Mouse (Mus musculus): Measurements from ENCODE around the gene Ppt2. TPM values are rescaled to one million over a fixed set of nuclear protein-coding genes. Genes with fewer than 3 reads are reported as not detected.

Ppt2 gene
- polyA plus RNA-seq, 1 experiment from 2014 or later: 32.9 TPM

- H3K36me3 ChIP-seq (ENCODE audit: control insufficient read depth, insufficient read depth, low read length): no peaks in the 10 kb centered on the region
- WGBS: 11% methylated on average over 12 of the region's 12 CpGs
- H3K9ac ChIP-seq (ENCODE audit: low read depth, low read length): peak overlapping the region; percentile 64
- no peaks in the 10 kb centered on the region for H3K9me3 ChIP-seq (ENCODE audit: control insufficient read depth, low read length)
- H3K27me3 ChIP-seq (replicated peaks; ENCODE audit: control insufficient read depth, insufficient read depth, low read length): peaks cover 18% of the 10 kb centered on the region
- peaks cover 28% of the 10 kb centered on the region for H3K4me1 ChIP-seq (ENCODE audit: control insufficient read depth, insufficient read depth, low read length)
- H3K27ac ChIP-seq (ENCODE audit: low read length): no peak overlapping the region
- ATAC-seq: no peak
- H3K4me2 ChIP-seq (ENCODE audit: low read depth, low read length): peak overlapping the region; percentile 89
- H3K4me3 ChIP-seq (ENCODE audit: low read length): peak overlapping the region; percentile 41
These were observed 3.3 kb upstream of the Ppt2 start for GRCm38 (mm10) chr17:34631647-34632046.

- Histone ChIP-seq H3K27ac (ENCODE audit: low read length) (no peak overlapping the region), H3K4me3 (ENCODE audit: low read length) (peak overlapping the region; percentile 41), H3K4me2 (ENCODE audit: low read depth, low read length) (peak overlapping the region; percentile 72), H3K36me3 (ENCODE audit: control insufficient read depth, insufficient read depth, low read length) (no peaks in the 10 kb centered on the region), H3K27me3 (replicated peaks; ENCODE audit: control insufficient read depth, insufficient read depth, low read length) (peaks cover 18% of the 10 kb centered on the region), H3K4me1 (ENCODE audit: control insufficient read depth, insufficient read depth, low read length) (peaks cover 35% of the 10 kb centered on the region), H3K9me3 (ENCODE audit: control insufficient read depth, low read length) (no peaks in the 10 kb centered on the region), H3K9ac (ENCODE audit: low read depth, low read length) (peak overlapping the region; percentile 56)
- WGBS: 4% methylated on average over 46 of the region's 48 CpGs
- ATAC-seq: no peak
These were observed 2.5 kb upstream of the Ppt2 start for GRCm38 (mm10) chr17:34630761-34631301.

- H3K27ac ChIP-seq (ENCODE audit: low read length): no peak overlapping the region
- H3K4me2 ChIP-seq (ENCODE audit: low read depth, low read length): peak overlapping the region; percentile 74
- ATAC-seq: no peak
- H3K27me3 ChIP-seq (replicated peaks; ENCODE audit: control insufficient read depth, insufficient read depth, low read length): peaks cover 18% of the 10 kb centered on the region
- H3K36me3 ChIP-seq (ENCODE audit: control insufficient read depth, insufficient read depth, low read length): 0 out of 2 replicates have a peak, but pooled peaks cover 4% of the 10 kb centered on the region
- peak overlapping the region; percentile 33; the same call in 1 of the 2 replicates for H3K9ac ChIP-seq (ENCODE audit: low read depth, low read length)
- peak overlapping the region; percentile 21; the same call in 1 of the 2 replicates for H3K4me3 ChIP-seq (ENCODE audit: low read length)
- no peaks in the 10 kb centered on the region for H3K9me3 ChIP-seq (ENCODE audit: control insufficient read depth, low read length)
- WGBS: 34% methylated on average over 12 of the region's 12 CpGs
- H3K4me1 ChIP-seq (ENCODE audit: control insufficient read depth, insufficient read depth, low read length): peaks cover 35% of the 10 kb centered on the region
These were observed 1.7 kb upstream of the Ppt2 start for GRCm38 (mm10) chr17:34629796-34630603.

GRCm38 (mm10) chr17:34629221-34629751 is 976 bp upstream of the Ppt2 start, which contains the start of gene Prrt1:
Prrt1 (plus strand) TSS chr17:34629533.
- no peaks in the 10 kb centered on the region for H3K9me3 ChIP-seq (ENCODE audit: control insufficient read depth, low read length)
- WGBS: 7% methylated on average over 16 of the region's 16 CpGs
- H3K4me1 ChIP-seq (ENCODE audit: control insufficient read depth, insufficient read depth, low read length): peaks cover 35% of the 10 kb centered on the region
- peak within 1 kb of the TSS; percentile 74 for H3K4me2 ChIP-seq (ENCODE audit: low read depth, low read length)
- H3K4me3 ChIP-seq (ENCODE audit: low read length): peak within 1 kb of the TSS; percentile 78
- H3K27me3 ChIP-seq (replicated peaks; ENCODE audit: control insufficient read depth, insufficient read depth, low read length): peaks cover 18% of the 10 kb centered on the region
- peak within 1 kb of the TSS; percentile 75 for H3K9ac ChIP-seq (ENCODE audit: low read depth, low read length)
- H3K27ac ChIP-seq (ENCODE audit: low read length): peak within 1 kb of the TSS; percentile 97
- 0 out of 2 replicates have a peak, but pooled peaks cover 4% of the 10 kb centered on the region for H3K36me3 ChIP-seq (ENCODE audit: control insufficient read depth, insufficient read depth, low read length)
- ATAC-seq: no peak

GRCm38 (mm10) chr17:34628644-34628967 is 296 bp upstream of the Ppt2 start:
- Histone ChIP-seq H3K4me1 (ENCODE audit: control insufficient read depth, insufficient read depth, low read length) (peaks cover 35% of the 10 kb centered on the region), H3K4me2 (ENCODE audit: low read depth, low read length) (peak overlapping the region; percentile 74), H3K4me3 (ENCODE audit: low read length) (peak overlapping the region; percentile 78), H3K9ac (ENCODE audit: low read depth, low read length) (peak overlapping the region; percentile 75), H3K27ac (ENCODE audit: low read length) (peak overlapping the region; percentile 97), H3K36me3 (ENCODE audit: control insufficient read depth, insufficient read depth, low read length) (0 out of 2 replicates have a peak, but pooled peaks cover 4% of the 10 kb centered on the region), H3K9me3 (ENCODE audit: control insufficient read depth, low read length) (no peaks in the 10 kb centered on the region), H3K27me3 (replicated peaks; ENCODE audit: control insufficient read depth, insufficient read depth, low read length) (peaks cover 18% of the 10 kb centered on the region)
- no peak for ATAC-seq
- 18% methylated on average over 5 of the region's 5 CpGs for WGBS

GRCm38 (mm10) chr17:34627093-34627942 is 992 bp downstream of the Ppt2 start:
- WGBS: 0% methylated on average over 36 of the region's 45 CpGs
- Histone ChIP-seq H3K36me3 (ENCODE audit: control insufficient read depth, insufficient read depth, low read length) (peaks cover 13% of the 10 kb centered on the region; the same call in 1 of the 2 replicates), H3K27me3 (replicated peaks; ENCODE audit: control insufficient read depth, insufficient read depth, low read length) (peaks cover 18% of the 10 kb centered on the region), H3K9me3 (ENCODE audit: control insufficient read depth, low read length) (no peaks in the 10 kb centered on the region), H3K9ac (ENCODE audit: low read depth, low read length) (peak overlapping the region; percentile 75), H3K27ac (ENCODE audit: low read length) (peak overlapping the region; percentile 97), H3K4me1 (ENCODE audit: control insufficient read depth, insufficient read depth, low read length) (peaks cover 35% of the 10 kb centered on the region), H3K4me2 (ENCODE audit: low read depth, low read length) (peak overlapping the region; percentile 74), H3K4me3 (ENCODE audit: low read length) (peak overlapping the region; percentile 78)
- ATAC-seq: peak; percentile 80

- H3K4me2 ChIP-seq (ENCODE audit: low read depth, low read length): peak overlapping the region; percentile 74
These were observed 1.6 kb downstream of the Ppt2 start for GRCm38 (mm10) chr17:34626773-34627092.

GRCm38 (mm10) chr17:34626062-34626772 is 2.1 kb downstream of the Ppt2 start:
- H3K4me1 ChIP-seq (ENCODE audit: control insufficient read depth, insufficient read depth, low read length): peaks cover 30% of the 10 kb centered on the region
- peak overlapping the region; percentile 78 for H3K4me3 ChIP-seq (ENCODE audit: low read length)
- H3K4me2 ChIP-seq (ENCODE audit: low read depth, low read length): peak overlapping the region; percentile 74
- H3K9ac ChIP-seq (ENCODE audit: low read depth, low read length): peak overlapping the region; percentile 75
- H3K9me3 ChIP-seq (ENCODE audit: control insufficient read depth, low read length): no peaks in the 10 kb centered on the region
- 50% methylated on average over 16 of the region's 16 CpGs for WGBS
- H3K36me3 ChIP-seq (ENCODE audit: control insufficient read depth, insufficient read depth, low read length): peaks cover 13% of the 10 kb centered on the region; the same call in 1 of the 2 replicates
- peaks cover 13% of the 10 kb centered on the region for H3K27me3 ChIP-seq (replicated peaks; ENCODE audit: control insufficient read depth, insufficient read depth, low read length)
- peak overlapping the region; percentile 97 for H3K27ac ChIP-seq (ENCODE audit: low read length)
- no peak for ATAC-seq

More at GRCm38 (mm10) chr17:34626773-34627092, 1.6 kb downstream of the Ppt2 start:
- ATAC-seq: peak; percentile 24
- WGBS: 1% methylated on average over 18 of the region's 18 CpGs
- Histone ChIP-seq H3K27ac (ENCODE audit: low read length) (peak overlapping the region; percentile 97), H3K36me3 (ENCODE audit: control insufficient read depth, insufficient read depth, low read length) (peaks cover 13% of the 10 kb centered on the region; the same call in 1 of the 2 replicates), H3K4me3 (ENCODE audit: low read length) (peak overlapping the region; percentile 78), H3K4me1 (ENCODE audit: control insufficient read depth, insufficient read depth, low read length) (peaks cover 33% of the 10 kb centered on the region), H3K9ac (ENCODE audit: low read depth, low read length) (peak overlapping the region; percentile 75), H3K27me3 (replicated peaks; ENCODE audit: control insufficient read depth, insufficient read depth, low read length) (peaks cover 17% of the 10 kb centered on the region), H3K9me3 (ENCODE audit: control insufficient read depth, low read length) (no peaks in the 10 kb centered on the region)
